Mouse (Mus musculus) left cerebral cortex, adult 9 months (tissue): Measurements from ENCODE around the gene Zfp52.

Experiments
- DNase-seq, 2 experiments: peaks; one replicate each; pipeline ENCODE4 v3.0.0; 2022; ENCODE audit warnings: low spot score in 2 of 2

Gene Zfp52

GRCm38 (mm10) chr17:21557831-21558230, 22.5 kb downstream of the Zfp52 start:
- DNase-seq, result no peak

GRCm38 (mm10) chr17:21566220-21566619, 30.9 kb downstream of the Zfp52 start:
- DNase-seq, result peak; percentile 27 to 70

- DNase-seq, result peak; percentile 66 to 80
These were observed 31.5 kb downstream of the Zfp52 start, which contains the start of gene Zfp948 for GRCm38 (mm10) chr17:21566728-21567349. Gene Zfp948 (plus strand): TSS chr17:21567008.

DNA sequence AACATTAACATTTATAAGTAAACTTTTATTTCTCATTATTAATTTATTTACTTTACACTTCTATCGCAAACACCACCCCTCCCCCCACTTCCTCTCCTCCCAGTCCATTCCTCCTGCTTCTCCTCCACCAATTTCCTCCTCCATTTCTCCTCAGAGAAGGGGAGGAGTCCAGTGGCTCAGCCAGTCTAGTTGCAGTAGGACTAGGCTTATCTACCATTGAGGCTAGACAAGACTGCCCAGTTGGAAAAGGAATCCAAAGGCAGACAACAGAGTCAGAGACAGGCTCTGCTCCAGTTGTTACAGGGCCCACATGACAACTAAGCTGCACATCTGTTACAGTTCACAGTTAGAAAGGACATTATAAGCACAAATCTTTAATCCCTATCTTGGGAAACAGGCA, 32.4 kb downstream of the Zfp52 start:
- DNase-seq, result no peak

GRCm38 (mm10) chr17:21579080-21579479, 43.7 kb downstream of the Zfp52 start:
- no peak for DNase-seq

DNA sequence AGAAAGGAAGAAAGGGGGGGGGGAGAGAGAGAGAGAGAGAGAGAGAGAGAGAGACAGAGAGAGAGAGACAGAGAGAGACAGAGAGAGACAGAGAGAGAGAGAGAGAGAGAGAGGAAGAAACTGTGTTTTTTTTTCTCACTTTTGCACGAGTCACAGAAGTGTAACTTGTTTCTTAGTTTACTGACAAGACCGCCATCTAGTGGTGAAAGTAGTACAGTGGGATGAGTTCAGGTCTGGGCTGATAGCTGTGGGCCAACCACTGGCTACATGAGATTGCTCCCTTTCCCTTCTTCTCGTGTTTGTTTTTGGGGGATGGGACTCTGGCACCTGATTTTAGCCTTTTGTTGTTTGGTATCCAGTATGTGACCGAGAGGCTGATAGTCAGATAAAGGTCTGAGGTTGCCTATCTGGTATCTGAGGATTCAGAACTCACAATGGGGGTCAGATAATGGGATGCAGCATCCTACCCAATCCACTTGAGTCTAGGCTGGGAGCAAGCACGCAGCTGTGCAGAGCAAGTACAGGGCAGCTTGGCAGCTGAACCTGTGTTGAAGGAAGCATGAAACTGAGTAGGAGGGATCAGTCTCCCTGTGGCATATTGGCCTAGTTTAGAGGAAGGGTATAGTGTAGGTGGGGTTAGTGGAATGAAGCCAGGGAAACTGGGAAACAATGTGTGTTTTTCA, 44.3 kb downstream of the Zfp52 start:
- peak in 1 of 2 experiments; percentile 23 for DNase-seq

DNA sequence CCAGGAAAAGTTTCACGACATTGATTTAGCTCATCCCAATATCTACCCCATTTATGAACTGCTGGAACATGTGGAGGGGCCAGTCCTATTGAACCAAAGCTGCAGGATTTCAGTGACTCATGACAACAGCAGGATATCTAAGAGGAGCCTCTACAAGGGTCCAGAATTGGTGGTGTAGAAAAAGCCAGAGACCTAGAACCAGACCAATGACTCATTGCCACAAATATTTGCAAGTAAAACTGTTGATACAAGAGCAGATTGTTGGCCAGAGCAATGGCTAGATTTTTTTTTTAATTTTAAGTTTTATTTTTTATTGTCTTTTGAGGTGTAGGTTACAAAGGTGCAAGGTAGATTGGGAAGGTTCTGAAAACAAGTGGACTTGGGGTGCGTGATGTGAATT, 50.2 kb downstream of the Zfp52 start:
- no peak for DNase-seq
